Mouse (Mus musculus): Measurements from ENCODE around the gene Ccdc149.

DNA sequence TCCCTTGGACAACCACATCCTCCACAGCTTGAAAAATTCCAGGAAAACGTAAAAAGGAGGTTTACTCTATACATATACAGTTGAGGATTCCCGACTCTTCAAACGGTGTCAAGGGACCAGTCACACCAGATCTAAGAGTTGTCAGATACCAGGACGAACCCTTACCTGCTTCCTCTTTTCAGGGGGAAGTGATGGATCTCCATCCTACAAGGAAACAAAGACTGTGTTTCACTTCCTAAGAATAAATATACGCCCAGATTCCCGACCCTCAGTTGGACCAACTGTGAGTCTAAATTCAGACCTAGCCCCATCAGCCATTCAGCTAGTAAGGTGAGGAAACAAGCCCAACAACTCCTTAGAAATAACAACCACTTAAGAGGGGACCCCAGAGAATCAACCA, 35.8 kb downstream of the Ccdc149 start:
- no peak for TF ChIP-seq POLR2A (IDR thresholded peaks at IDR 0.05; ENCODE audit: low read depth, low read length)
- TF ChIP-seq CTCF (IDR thresholded peaks at IDR 0.05; ENCODE audit: extremely low read depth, insufficient read length, insufficient replicate concordance, low read depth, low read length): no peak

All from small intestine, adult 2 months (tissue).